8 mouse cellular contexts compared by ENCODE assay signal in genomic region chr19:32757831-32758792, GRCm38 (mm10). TPM values are rescaled to one million over a fixed set of nuclear protein-coding genes. Genes with fewer than 3 reads are reported as not detected.
DNase-seq lines count a peak whose midpoint lies in the region; ATAC-seq lines count a peak whose summit lies in the region.

No protein-coding gene starts in this region.

- H3K4me1 ChIP-seq in heart, embryonic 10.5 days: peaks cover 20% of the 10 kb centered on the region
- H3K4me1 ChIP-seq in kidney, embryonic 16.5 days (ENCODE audit: insufficient read depth, low read length): peaks cover 28% of the 10 kb centered on the region
- peaks cover 43% of the 10 kb centered on the region for H3K4me1 ChIP-seq in liver, embryonic 13.5 days (replicated peaks)
- peaks cover 26% of the 10 kb centered on the region for H3K4me1 ChIP-seq in neural tube, embryonic 12.5 days

- peak; percentile 3; the same call in 1 of the 2 replicates for ATAC-seq in kidney, embryonic 16.5 days (ENCODE audit: low FRiP score, low TSS enrichment)
- no peak for ATAC-seq in liver, embryonic 13.5 days (ENCODE audit: low read depth)
- ATAC-seq in neural tube, embryonic 12.5 days (ENCODE audit: low FRiP score, low read depth): peak; percentile 5

- peaks cover 12% of the 10 kb centered on the region for H3K27me3 ChIP-seq in heart, embryonic 10.5 days (ENCODE audit: insufficient read depth, poor library complexity, severe bottlenecking)
- no peaks in the 10 kb centered on the region for H3K27me3 ChIP-seq in kidney, embryonic 16.5 days (ENCODE audit: insufficient read depth, low read length)
- H3K27me3 ChIP-seq in liver, embryonic 13.5 days: 0 out of 2 replicates have a peak, but pooled peaks cover 9% of the 10 kb centered on the region
- H3K27me3 ChIP-seq in neural tube, embryonic 12.5 days (replicated peaks): 0 out of 2 replicates have a peak, but pooled peaks cover 2% of the 10 kb centered on the region

- H3K4me3 ChIP-seq in heart, embryonic 10.5 days: peak overlapping the region; percentile 75
- H3K4me3 ChIP-seq in kidney, embryonic 16.5 days (ENCODE audit: low read length): peak overlapping the region; percentile 99
- peak overlapping the region; percentile 95 for H3K4me3 ChIP-seq in liver, embryonic 13.5 days (replicated peaks)
- H3K4me3 ChIP-seq in neural tube, embryonic 12.5 days: peak overlapping the region; percentile 98

- peak overlapping the region; percentile 99 for H3K27ac ChIP-seq in heart, embryonic 10.5 days
- H3K27ac ChIP-seq in kidney, embryonic 16.5 days (ENCODE audit: low read length): peak overlapping the region; percentile 100
- peak overlapping the region; percentile 93 for H3K27ac ChIP-seq in liver, embryonic 13.5 days
- peak overlapping the region; percentile 97 for H3K27ac ChIP-seq in neural tube, embryonic 12.5 days

- WGBS in heart, embryonic 10.5 days: under 1% methylated on average over 65 of the region's 69 CpGs
- under 1% methylated on average over 50 of the region's 69 CpGs for WGBS in kidney, embryonic 16.5 days
- under 1% methylated on average over 60 of the region's 69 CpGs for WGBS in liver, embryonic 13.5 days (ENCODE audit: insufficient replicate concordance)
- WGBS in neural tube, embryonic 12.5 days: 1% methylated on average over 55 of the region's 69 CpGs

- DNase-seq in layer of hippocampus, adult 11-12 months (ENCODE audit: low spot score): peak; percentile 19
- no peak for DNase-seq in layer of hippocampus, adult 9-10 months (ENCODE audit: low spot score)
- DNase-seq in embryo, embryonic 11 days: peak; percentile 66
- peak; percentile 80 for DNase-seq in heart, embryonic 10.5 days (ENCODE audit: low spot score)
- DNase-seq in liver, embryonic 13.5 days: peak; percentile 29
- peak; percentile 70 for DNase-seq in testis, postnatal 14 days (ENCODE audit: low spot score)

- peak overlapping the region; percentile 99 for H3K9ac ChIP-seq in kidney, embryonic 16.5 days (replicated peaks; ENCODE audit: low read length)
- H3K9ac ChIP-seq in liver, embryonic 13.5 days: peak overlapping the region; percentile 90
- peak overlapping the region; percentile 99 for H3K9ac ChIP-seq in neural tube, embryonic 12.5 days

- no peaks in the 10 kb centered on the region for H3K36me3 ChIP-seq in heart, embryonic 10.5 days
- H3K36me3 ChIP-seq in kidney, embryonic 16.5 days (ENCODE audit: insufficient read depth, low read length): no peaks in the 10 kb centered on the region
- no peaks in the 10 kb centered on the region for H3K36me3 ChIP-seq in liver, embryonic 13.5 days
- H3K36me3 ChIP-seq in neural tube, embryonic 12.5 days: no peaks in the 10 kb centered on the region

- H3K4me2 ChIP-seq in kidney, embryonic 16.5 days (replicated peaks; ENCODE audit: low read depth, low read length): peak overlapping the region; percentile 85
- H3K4me2 ChIP-seq in liver, embryonic 13.5 days: peak overlapping the region; percentile 100
- peak overlapping the region; percentile 89 for H3K4me2 ChIP-seq in neural tube, embryonic 12.5 days (replicated peaks)

- no peaks in the 10 kb centered on the region for H3K9me3 ChIP-seq in heart, embryonic 10.5 days
- no peaks in the 10 kb centered on the region for H3K9me3 ChIP-seq in kidney, embryonic 16.5 days (ENCODE audit: low read length)
- no peaks in the 10 kb centered on the region for H3K9me3 ChIP-seq in liver, embryonic 13.5 days (replicated peaks)
- no peaks in the 10 kb centered on the region for H3K9me3 ChIP-seq in neural tube, embryonic 12.5 days

RNA-seq across cellular contexts. Expression of gene Pten, which starts 0.8 kb away (rescaled TPM):
- 4.3 and 5.4 TPM in 2 replicates for polyA plus RNA-seq in heart, embryonic 10.5 days (2016; fragmentation: Nextera tagmentation; extraction: Ambion mirVana)
- polyA plus RNA-seq in kidney, embryonic 16.5 days (2015; fragmentation: Nextera tagmentation; extraction: Ambion mirVana): 6.5 and 7.8 TPM in 2 replicates
- 2.8 and 3.2 TPM in 2 replicates for polyA plus RNA-seq in liver, embryonic 13.5 days (2015; fragmentation: Nextera tagmentation; extraction: Ambion mirVana)
- polyA plus RNA-seq in neural tube, embryonic 12.5 days (2016; fragmentation: Nextera tagmentation; extraction: Ambion mirVana): 11.7 and 12.2 TPM in 2 replicates

RNA-seq across cellular contexts. Expression of gene Atad1, which starts 18.5 kb away (rescaled TPM):
- polyA plus RNA-seq in heart, embryonic 10.5 days (2016; fragmentation: Nextera tagmentation; extraction: Ambion mirVana): 63.4 and 68.1 TPM in 2 replicates
- polyA plus RNA-seq in kidney, embryonic 16.5 days (2015; fragmentation: Nextera tagmentation; extraction: Ambion mirVana): 88.0 and 90.3 TPM in 2 replicates
- polyA plus RNA-seq in liver, embryonic 13.5 days (2015; fragmentation: Nextera tagmentation; extraction: Ambion mirVana): 25.3 and 32.4 TPM in 2 replicates
- 97.0 and 101 TPM in 2 replicates for polyA plus RNA-seq in neural tube, embryonic 12.5 days (2016; fragmentation: Nextera tagmentation; extraction: Ambion mirVana)
